Mouse (Mus musculus) hindbrain, embryonic 14.5 days (tissue): ENCODE data around the gene Ccdc85c. TPM values are rescaled to one million over a fixed set of nuclear protein-coding genes. Genes with fewer than 3 reads are reported as not detected.
A peak's percentile ranks its signal among the peaks of the same experiment; 100 is the strongest.

Experiments
- ATAC-seq: fragments of 200-750 bp; cut with Nextera tagmentation; 2 replicates; pipeline ENCODE4 v1.8.0; 2017; ENCODE audit warnings: moderate number of reproducible peaks, mild to moderate bottlenecking, moderate TSS enrichment, moderate library complexity; ENCODE audit not compliant: low FRiP score
- DNase-seq: peaks from one replicate; pipeline ENCODE4 v3.0.0-alpha.2; 2015; ENCODE audit warnings: low spot score
- H3K27ac ChIP-seq: fragments of 300-500 bp; sonication (generic); 2 replicates; pipeline ENCODE4 v1.5.1; 2014; ENCODE audit warnings: mild to moderate bottlenecking, moderate library complexity
- H3K27me3 ChIP-seq: fragments of 300-500 bp; sonication (generic); 2 replicates; pipeline ENCODE4 v1.6.1; 2014; ENCODE audit warnings: mild to moderate bottlenecking, low read length, mixed read lengths; ENCODE audit not compliant: control insufficient read depth, insufficient read depth
- H3K36me3 ChIP-seq: fragments of 300-500 bp; sonication (generic); replicated peaks from 2 replicates; pipeline ENCODE4 v1.6.1; 2014; ENCODE audit not compliant: control insufficient read depth, insufficient read depth
- H3K4me1 ChIP-seq: fragments of 300-500 bp; sonication (generic); replicated peaks from 2 replicates; pipeline ENCODE4 v1.6.1; 2014; ENCODE audit warnings: antibody characterized with exemption, low read length, mixed read lengths; ENCODE audit not compliant: control insufficient read depth, insufficient read depth
- H3K4me2 ChIP-seq: fragments of 300-500 bp; sonication (generic); replicated peaks from 2 replicates; pipeline ENCODE4 v1.6.1; 2014; ENCODE audit warnings: mild to moderate bottlenecking, moderate library complexity
- H3K4me3 ChIP-seq: fragments of 300-500 bp; sonication (generic); replicated peaks from 2 replicates; pipeline ENCODE4 v1.5.1; 2014; ENCODE audit warnings: mild to moderate bottlenecking, low read length
- H3K9ac ChIP-seq: fragments of 300-500 bp; sonication (generic); 2 replicates; pipeline ENCODE4 v1.6.1; 2014
- H3K9me3 ChIP-seq: fragments of 300-500 bp; sonication (generic); 2 replicates; pipeline ENCODE4 v1.6.1; 2016; ENCODE audit warnings: low read length; ENCODE audit not compliant: control insufficient read depth
- WGBS: fragments of 180-500 bp; shearing (Covaris S2); extraction: QIAGEN DNeasy Blood & Tissue Kit; methylation state at CpG from one replicate; pipeline ENCODE4 v1.1.7; 2014; 5-methylcytosine and 5-hydroxymethylcytosine counted together
- polyA plus RNA-seq: library from polyadenylated mRNA; unstranded; fragments of >200 nt; fragmentation: Nextera tagmentation; extraction: Ambion mirVana; gene quantifications from 2 replicates; pipeline ENCODE4 v1.2.1, GENCODE M21; 2014

Ccdc85c gene
- polyA plus RNA-seq, 1 experiment from 2014 or later = 16.5 TPM

DNA sequence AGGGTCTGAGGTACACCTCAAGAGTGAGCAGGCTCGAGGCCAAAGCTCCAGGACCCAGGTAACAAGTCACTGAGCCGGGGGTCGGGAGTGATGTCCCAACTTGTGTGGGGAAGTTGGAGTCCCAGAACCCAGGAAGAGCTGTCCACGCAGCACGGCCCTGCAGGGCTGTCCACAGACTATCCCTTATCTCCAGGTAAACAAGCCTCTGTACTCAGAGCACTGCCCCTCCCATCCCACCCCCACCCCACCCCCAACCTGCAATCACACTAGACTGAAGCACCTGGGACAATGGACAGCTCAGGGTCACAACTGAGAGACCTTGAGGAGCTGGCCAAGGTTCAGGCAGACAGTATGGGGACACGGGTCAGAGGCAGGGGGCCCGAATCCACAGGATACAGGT is 10.3 kb downstream of the Ccdc85c start:
- Histone ChIP-seq H3K4me2 (no peak overlapping the region), H3K36me3 (0 out of 2 replicates have a peak, but pooled peaks cover 6% of the 10 kb centered on the region), H3K9ac (peak overlapping the region; percentile 57; the same call in 1 of the 2 replicates), H3K4me3 (no peak overlapping the region), H3K27me3 (no peaks in the 10 kb centered on the region), H3K9me3 (no peaks in the 10 kb centered on the region), H3K4me1 (peaks cover 68% of the 10 kb centered on the region), H3K27ac (peak overlapping the region; percentile 79; the same call in 1 of the 2 replicates)
- DNase-seq (no peak), ATAC-seq (no peak)
- WGBS = 81% methylated on average over 7 of the region's 7 CpGs

DNA sequence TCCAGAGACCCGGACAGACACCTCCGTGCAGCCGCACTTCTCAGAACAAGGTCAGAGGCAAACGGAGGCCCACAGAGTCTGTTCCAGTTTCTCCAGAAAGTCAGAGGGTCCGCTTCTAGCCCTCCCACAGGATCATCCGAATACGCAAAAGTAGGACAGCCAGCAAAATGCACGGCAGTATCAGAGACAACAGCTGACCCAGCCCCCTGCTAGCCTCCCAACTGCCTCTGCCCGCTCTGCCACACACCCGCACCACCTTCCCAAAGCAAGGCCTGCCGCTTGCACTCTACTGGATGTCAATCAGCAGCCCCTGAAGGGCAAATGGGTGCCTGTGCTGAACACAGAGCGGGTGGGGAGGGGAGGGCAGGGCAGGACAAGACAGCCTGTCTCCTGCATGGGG is 14.3 kb downstream of the Ccdc85c start:
- no peak for ATAC-seq
- H3K4me2 ChIP-seq = no peak overlapping the region
- H3K9me3 ChIP-seq = no peaks in the 10 kb centered on the region
- H3K4me1 ChIP-seq = peaks cover 71% of the 10 kb centered on the region
- H3K9ac ChIP-seq = no peak overlapping the region
- WGBS = 77% methylated on average over 12 of the region's 12 CpGs
- H3K27me3 ChIP-seq = no peaks in the 10 kb centered on the region
- H3K27ac ChIP-seq = no peak overlapping the region
- no peak overlapping the region for H3K4me3 ChIP-seq
- H3K36me3 ChIP-seq = no peaks in the 10 kb centered on the region
- DNase-seq = no peak

DNA sequence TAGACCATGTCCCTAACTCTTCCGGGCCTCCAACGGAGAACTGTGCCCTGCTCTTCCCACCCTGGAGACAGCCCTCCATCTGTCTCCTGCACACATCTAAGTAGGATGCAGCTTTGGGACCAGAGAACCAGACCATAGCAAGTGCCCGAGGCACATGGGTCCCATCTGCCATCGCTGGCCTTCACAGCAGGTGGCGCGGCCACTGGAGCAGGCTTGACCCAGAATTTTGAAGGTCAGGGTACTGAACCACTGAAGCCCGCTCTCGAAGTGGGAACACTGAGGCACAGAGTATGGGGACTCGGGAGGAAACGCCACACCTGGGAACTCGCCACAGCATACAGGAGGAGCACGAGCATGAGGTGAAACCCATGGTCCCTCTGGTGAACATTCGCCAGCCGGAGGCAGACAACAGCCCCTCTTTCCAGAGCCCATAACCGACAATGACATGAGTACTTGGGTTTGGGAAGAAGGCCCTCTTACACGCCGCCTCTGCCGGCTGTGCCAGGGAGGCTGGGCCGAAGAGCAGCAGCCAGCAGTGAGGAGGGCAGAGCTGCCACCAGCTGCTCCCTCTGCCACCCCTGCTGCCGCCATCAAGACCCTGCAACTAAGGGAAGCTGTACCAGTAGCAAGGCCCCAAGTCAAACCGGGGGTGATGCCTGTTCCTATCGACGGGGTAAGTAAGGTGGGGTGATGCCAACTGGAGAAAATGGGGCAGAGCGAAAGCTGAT is 15.7 kb downstream of the Ccdc85c start:
- Histone ChIP-seq H3K4me2 (no peak overlapping the region), H3K4me1 (peaks cover 66% of the 10 kb centered on the region), H3K4me3 (no peak overlapping the region), H3K36me3 (no peaks in the 10 kb centered on the region), H3K9me3 (no peaks in the 10 kb centered on the region), H3K9ac (no peak overlapping the region), H3K27ac (0 out of 2 replicates have a peak overlapping the region, but pooled peaks have one; percentile 46), H3K27me3 (no peaks in the 10 kb centered on the region)
- ATAC-seq = no peak
- no peak for DNase-seq
- 72% methylated on average over 24 of the region's 24 CpGs for WGBS

DNA sequence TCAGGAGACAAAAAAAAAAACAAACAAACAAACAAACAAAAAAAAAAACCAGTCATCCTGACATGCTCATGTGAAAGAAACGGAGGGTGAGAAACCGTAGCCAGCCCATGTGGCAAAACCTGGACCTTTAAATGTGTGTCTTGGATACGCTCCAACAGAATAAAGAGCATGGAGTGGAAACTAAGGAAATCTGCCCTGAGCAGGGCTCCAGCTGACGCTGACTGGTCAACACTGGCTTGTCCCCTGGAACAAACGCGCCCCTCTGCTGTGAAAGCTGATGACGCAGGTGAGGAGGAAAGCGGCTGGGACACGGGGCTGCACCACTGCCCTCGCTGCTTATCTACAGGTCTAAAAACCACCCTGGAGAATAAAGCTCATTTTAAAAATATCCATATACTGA is 18.5 kb downstream of the Ccdc85c start:
- Histone ChIP-seq H3K4me1 (peaks cover 69% of the 10 kb centered on the region), H3K4me2 (no peak overlapping the region), H3K4me3 (no peak overlapping the region), H3K9me3 (no peaks in the 10 kb centered on the region), H3K27me3 (no peaks in the 10 kb centered on the region), H3K36me3 (no peaks in the 10 kb centered on the region), H3K9ac (no peak overlapping the region), H3K27ac (no peak overlapping the region)
- 37% methylated on average over 10 of the region's 10 CpGs for WGBS
- DNase-seq = no peak
- ATAC-seq = no peak

DNA sequence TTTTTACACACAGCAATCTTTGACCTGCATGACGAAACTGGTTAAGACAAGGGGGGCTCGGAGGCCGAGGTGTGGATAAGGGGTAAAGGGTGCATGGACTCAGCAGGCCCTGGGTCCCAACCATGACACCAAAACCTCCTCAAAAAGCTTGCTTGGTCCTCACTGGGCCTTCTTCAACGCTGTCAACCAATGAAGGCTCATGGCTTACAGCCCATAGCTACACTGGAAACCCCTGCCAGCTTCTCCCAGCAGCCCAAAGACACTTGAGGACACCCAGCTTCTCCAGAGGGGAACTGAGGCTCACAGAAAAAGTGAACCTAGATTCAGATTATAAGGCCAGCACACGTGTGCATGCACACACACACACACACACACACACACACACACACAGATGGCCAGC is 19.3 kb downstream of the Ccdc85c start:
- Histone ChIP-seq H3K9me3 (no peaks in the 10 kb centered on the region), H3K4me2 (no peak overlapping the region), H3K4me1 (peaks cover 69% of the 10 kb centered on the region), H3K4me3 (no peak overlapping the region), H3K27ac (no peak overlapping the region), H3K27me3 (no peaks in the 10 kb centered on the region), H3K36me3 (no peaks in the 10 kb centered on the region), H3K9ac (0 out of 2 replicates have a peak overlapping the region, but pooled peaks have one; percentile 20)
- no peak for ATAC-seq
- DNase-seq = no peak
- 12% methylated on average over 5 of the region's 5 CpGs for WGBS

DNA sequence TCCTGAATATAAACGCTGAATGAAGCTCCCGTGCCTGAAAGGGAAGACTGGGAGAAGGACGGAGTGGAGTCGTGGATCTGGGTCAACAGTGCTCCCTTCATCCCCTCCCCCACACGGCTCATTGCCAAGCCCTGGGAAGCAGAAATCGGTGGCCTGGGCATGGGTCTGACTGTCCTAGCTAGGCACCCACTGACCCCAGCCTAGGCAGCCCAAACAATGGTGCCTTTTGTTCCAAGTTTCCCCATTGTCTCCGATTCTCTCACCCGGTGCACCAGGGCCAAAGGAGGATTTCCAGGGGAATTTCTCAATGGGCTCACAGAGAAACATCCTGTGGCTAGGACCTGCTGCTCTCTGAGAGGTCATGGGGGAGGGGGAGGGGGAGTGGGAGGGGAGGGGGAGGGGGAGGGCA is 19.7 kb downstream of the Ccdc85c start:
- H3K4me2 ChIP-seq = no peak overlapping the region; the same call in 1 of the 2 replicates
- WGBS = 3% methylated on average over 8 of the region's 8 CpGs
- H3K36me3 ChIP-seq = no peaks in the 10 kb centered on the region
- no peaks in the 10 kb centered on the region for H3K9me3 ChIP-seq
- peaks cover 66% of the 10 kb centered on the region for H3K4me1 ChIP-seq
- H3K27me3 ChIP-seq = no peaks in the 10 kb centered on the region
- ATAC-seq = peak; percentile 18; the same call in 1 of the 2 replicates
- H3K27ac ChIP-seq = peak overlapping the region; percentile 8
- no peak overlapping the region; the same call in 1 of the 2 replicates for H3K9ac ChIP-seq
- no peak overlapping the region for H3K4me3 ChIP-seq
- no peak for DNase-seq

DNA sequence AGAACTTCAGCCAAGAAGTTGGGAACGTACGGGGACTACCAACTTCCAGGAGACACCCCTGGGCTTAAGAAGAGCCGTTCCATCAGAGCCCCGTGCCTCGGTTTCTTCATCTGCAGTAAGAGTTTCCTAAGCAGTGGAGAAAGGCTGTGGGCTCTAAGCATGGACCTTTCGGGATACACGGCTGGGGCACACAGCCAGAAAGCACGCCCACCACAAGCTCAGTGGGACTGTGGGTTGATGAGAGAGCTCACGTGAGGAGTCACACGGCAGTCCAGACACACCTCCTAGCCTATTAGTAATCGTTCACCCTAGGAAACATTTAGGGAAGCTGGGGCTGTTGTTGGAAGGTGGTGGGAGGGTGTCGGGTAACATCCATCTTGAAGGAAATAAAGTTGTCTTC is 22.2 kb downstream of the Ccdc85c start:
- whole genome bisulfite sequencing = 69% methylated on average over 12 of the region's 12 CpGs
- Histone ChIP-seq H3K4me2 (no peak overlapping the region), H3K4me3 (no peak overlapping the region), H3K36me3 (no peaks in the 10 kb centered on the region), H3K4me1 (peaks cover 59% of the 10 kb centered on the region), H3K27ac (no peak overlapping the region), H3K9me3 (no peaks in the 10 kb centered on the region), H3K27me3 (no peaks in the 10 kb centered on the region), H3K9ac (no peak overlapping the region)
- DNase-seq = no peak
- ATAC-seq = no peak

DNA sequence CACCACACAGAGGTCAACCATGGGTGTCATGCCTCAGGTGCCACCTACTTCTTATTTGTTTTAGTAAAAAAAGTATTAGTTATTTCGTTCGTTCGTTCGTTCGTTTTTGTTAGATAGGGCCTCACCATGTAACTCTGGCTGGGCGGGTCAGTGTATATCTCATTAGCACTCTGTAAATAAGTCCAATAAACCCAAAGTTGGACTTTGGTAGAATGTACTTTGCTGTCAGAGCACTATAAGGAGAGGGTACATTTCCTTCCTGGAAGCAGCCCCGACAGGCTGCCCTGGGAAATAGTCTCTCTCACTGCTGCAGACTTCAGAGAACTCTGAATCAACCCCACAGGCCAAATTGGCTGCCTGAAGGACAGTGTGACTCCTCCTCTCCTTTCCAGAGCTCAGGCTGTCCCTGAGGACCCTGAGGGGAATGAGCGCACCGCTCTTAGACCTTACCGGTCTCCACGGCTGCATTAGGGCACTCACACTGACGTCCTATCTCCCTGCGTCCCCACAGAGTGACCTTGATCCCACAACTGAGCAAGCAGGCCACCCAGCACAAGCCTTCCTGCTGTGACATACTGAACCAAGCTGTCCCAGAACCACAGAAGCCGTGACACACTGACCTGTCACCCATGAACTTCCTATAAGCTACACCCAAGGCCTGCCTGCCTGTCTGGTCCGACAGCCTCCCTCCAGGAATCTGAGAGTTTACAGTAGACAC is 23.2 kb downstream of the Ccdc85c start:
- no peak overlapping the region for H3K27ac ChIP-seq
- no peak overlapping the region for H3K9ac ChIP-seq
- H3K4me2 ChIP-seq = no peak overlapping the region
- WGBS = 70% methylated on average over 15 of the region's 15 CpGs
- H3K4me3 ChIP-seq = no peak overlapping the region
- H3K4me1 ChIP-seq = peaks cover 54% of the 10 kb centered on the region
- ATAC-seq (no peak), DNase-seq (no peak)
- no peaks in the 10 kb centered on the region for H3K36me3 ChIP-seq
- no peaks in the 10 kb centered on the region for H3K9me3 ChIP-seq
- no peaks in the 10 kb centered on the region for H3K27me3 ChIP-seq

DNA sequence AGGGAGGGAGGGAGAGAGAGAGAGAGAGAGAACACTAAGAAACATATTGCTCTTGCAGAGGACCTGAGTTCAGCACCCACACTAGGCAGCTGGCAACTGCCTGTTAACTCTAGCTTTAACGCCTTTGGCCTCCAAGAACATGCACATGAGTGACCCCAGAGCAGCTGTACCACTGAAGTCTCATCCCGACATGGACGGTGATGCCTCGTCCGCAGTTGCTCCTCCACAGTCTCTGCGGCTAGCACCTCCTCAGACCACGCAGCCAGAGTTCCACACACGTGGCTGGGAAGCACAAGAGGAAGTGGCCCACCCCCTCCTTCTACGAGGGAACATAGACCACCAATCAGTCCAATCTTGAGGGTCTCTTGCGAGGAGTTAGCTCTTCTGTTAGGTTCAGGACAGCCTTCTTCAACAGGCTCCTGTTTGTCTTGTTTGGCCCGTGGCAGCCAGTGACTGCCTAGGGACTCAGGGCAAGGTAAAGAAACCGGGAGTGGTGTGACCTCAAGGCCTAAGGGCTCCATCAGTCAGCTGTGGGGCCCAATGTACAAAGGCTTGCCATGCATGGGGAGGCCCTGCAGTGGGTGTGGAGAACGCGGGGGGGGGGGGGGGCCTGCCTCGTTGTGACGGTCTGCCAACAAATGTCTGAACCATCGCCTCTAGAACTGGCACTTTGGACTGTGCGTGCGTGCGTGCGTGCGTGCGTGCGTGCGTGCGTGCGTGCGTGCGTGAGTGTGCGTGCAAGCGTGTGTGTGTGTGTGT is 24.0 kb downstream of the Ccdc85c start:
- Histone ChIP-seq H3K9ac (no peak overlapping the region), H3K27me3 (no peaks in the 10 kb centered on the region), H3K27ac (no peak overlapping the region), H3K36me3 (no peaks in the 10 kb centered on the region), H3K4me1 (peaks cover 51% of the 10 kb centered on the region), H3K9me3 (no peaks in the 10 kb centered on the region), H3K4me2 (no peak overlapping the region), H3K4me3 (no peak overlapping the region)
- no peak for ATAC-seq
- no peak for DNase-seq
- WGBS = 83% methylated on average over 30 of the region's 31 CpGs
